Mouse (Mus musculus) myocyte (in vitro differentiated cells): ENCODE results near the gene Sectm1a. TPM values are rescaled to one million over a fixed set of nuclear protein-coding genes. Genes with fewer than 3 reads are reported as not detected.

Source experiments
- H3K27me3 ChIP-seq: one replicate; pipeline ENCODE4 v1.6.1; 2011; ENCODE audit not compliant: control insufficient read depth, insufficient read depth, insufficient read length
- H3K36me3 ChIP-seq: one replicate; pipeline ENCODE4 v1.6.1; 2011; ENCODE audit not compliant: control insufficient read depth, insufficient read depth
- H3K4me2 ChIP-seq: one replicate; pipeline ENCODE4 v1.6.1; 2011; ENCODE audit warnings: low read depth, control low read depth
- H3K4me3 ChIP-seq: one replicate; pipeline ENCODE4 v1.5.1; 2011; ENCODE audit warnings: mild to moderate bottlenecking, control low read depth, moderate library complexity
- H3K79me2 ChIP-seq: one replicate; pipeline ENCODE4 v1.6.1; 2011; ENCODE audit not compliant: control insufficient read depth, insufficient read depth
- H3ac ChIP-seq: one replicate; pipeline ENCODE4 v1.6.1; 2011; ENCODE audit not compliant: control insufficient read depth, insufficient read length
- CEBPB ChIP-seq: IDR thresholded peaks from 2 replicates; pipeline ENCODE4 v1.6.1; 2011; ENCODE audit warnings: mild to moderate bottlenecking, moderate library complexity; ENCODE audit not compliant: poor library complexity, insufficient read depth, severe bottlenecking
- E2F4 ChIP-seq: IDR thresholded peaks from one replicate; pipeline ENCODE4 v1.6.1; 2011; ENCODE audit warnings: mild to moderate bottlenecking, control low read depth, moderate library complexity; ENCODE audit not compliant: insufficient read depth
- MAX ChIP-seq: IDR thresholded peaks from one replicate; pipeline ENCODE4 v1.6.1; 2011; ENCODE audit warnings: low read depth, mild to moderate bottlenecking, control low read depth
- MYOD1 ChIP-seq, 3 experiments: IDR thresholded peaks; one replicate each; pipeline ENCODE4 v1.6.1; 2011; ENCODE audit warnings: control low read depth in 2 of 3, low read depth in 2 of 3, mild to moderate bottlenecking in 2 of 3, moderate library complexity in 1 of 3; ENCODE audit not compliant: insufficient read length in 2 of 3, control insufficient read depth in 1 of 3
- MYOG ChIP-seq, 3 experiments: IDR thresholded peaks; one replicate each; pipeline ENCODE4 v1.6.1; 2011; ENCODE audit warnings: control low read depth in 2 of 3, low read depth in 2 of 3, mild to moderate bottlenecking in 2 of 3; ENCODE audit not compliant: insufficient read length in 2 of 3, control insufficient read depth in 1 of 3, insufficient read depth in 1 of 3
- POLR2A ChIP-seq: IDR thresholded peaks from one replicate; pipeline ENCODE4 v1.6.1; 2011; ENCODE audit warnings: low read depth, mild to moderate bottlenecking, control low read depth, moderate library complexity; ENCODE audit not compliant: insufficient read length
- POLR2AphosphoS2 ChIP-seq: IDR thresholded peaks from one replicate; pipeline ENCODE4 v1.6.1; 2011; ENCODE audit warnings: low read depth, control low read depth; ENCODE audit not compliant: insufficient read length
- REST ChIP-seq: IDR thresholded peaks from one replicate; pipeline ENCODE4 v1.6.1; 2011; ENCODE audit warnings: mild to moderate bottlenecking, control low read depth, moderate library complexity; ENCODE audit not compliant: insufficient read depth, insufficient read length
- SRF ChIP-seq: IDR thresholded peaks from one replicate; pipeline ENCODE4 v1.6.1; 2011; ENCODE audit warnings: low read depth; ENCODE audit not compliant: control insufficient read depth, insufficient read length
- TCF12 ChIP-seq: IDR thresholded peaks from one replicate; pipeline ENCODE4 v1.6.1; 2011; ENCODE audit warnings: mild to moderate bottlenecking, control low read depth; ENCODE audit not compliant: poor library complexity, insufficient read depth, severe bottlenecking
- TCF3 ChIP-seq: IDR thresholded peaks from one replicate; pipeline ENCODE4 v1.6.1; 2011; ENCODE audit warnings: low read depth, control low read depth; ENCODE audit not compliant: insufficient read length
- USF1 ChIP-seq: IDR thresholded peaks from one replicate; pipeline ENCODE4 v1.6.1; 2011; ENCODE audit warnings: low read depth, mild to moderate bottlenecking, control low read depth, moderate library complexity
- polyA plus RNA-seq: library from polyadenylated mRNA; unstranded; fragments of >200 nt; fragmentation: generic; extraction: Trizol; gene quantifications from one replicate; pipeline ENCODE4 v1.2.1, GENCODE M21; 2012; ENCODE audit warnings: missing spikeins

Sectm1a gene
- polyA plus RNA-seq, 1 experiment: 0.12 TPM

- no peak overlapping the region for H3K4me2 ChIP-seq
- no peaks in the 10 kb centered on the region for H3K27me3 ChIP-seq
- no peak overlapping the region for H3K4me3 ChIP-seq
- H3K36me3 ChIP-seq: no peaks in the 10 kb centered on the region
- no peak overlapping the region for H3ac ChIP-seq
- TF ChIP-seq MYOD1 (IDR thresholded peaks at IDR 0.05; ENCODE audit: control insufficient read depth in 1 of 3, insufficient read length in 2 of 3, low read depth in 2 of 3): no peak
- no peak for TF ChIP-seq E2F4
- H3K79me2 ChIP-seq: no peaks in the 10 kb centered on the region
Observed at GRCm38 (mm10) chr11:121056536-121057236, 24.3 kb downstream of the Sectm1a start.

DNA sequence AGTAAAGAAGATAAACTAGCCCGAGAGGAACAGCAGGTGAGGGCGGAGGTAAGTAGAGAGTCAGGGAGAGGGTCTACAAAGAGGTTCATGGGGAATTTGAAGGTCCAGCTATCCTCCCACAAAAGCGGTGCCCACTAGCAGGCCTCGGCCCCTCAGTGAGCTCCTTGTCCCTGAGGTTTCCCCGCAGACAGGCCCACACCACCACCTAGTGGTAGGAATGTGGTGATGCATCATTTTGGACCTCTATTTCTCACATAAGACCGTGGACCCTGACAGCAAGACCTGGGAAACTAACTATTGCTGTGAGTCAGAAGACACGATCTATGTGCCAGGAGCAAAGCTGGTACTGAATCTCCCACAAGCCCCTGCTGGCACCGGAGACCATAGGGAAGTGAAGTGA, 27.5 kb downstream of the Sectm1a start:
- Histone ChIP-seq H3K79me2 (no peaks in the 10 kb centered on the region), H3K4me3 (no peak overlapping the region), H3ac (no peak overlapping the region), H3K4me2 (no peak overlapping the region), H3K36me3 (no peaks in the 10 kb centered on the region), H3K27me3 (no peaks in the 10 kb centered on the region)
- TF ChIP-seq SRF: no peak
- no peak for TF ChIP-seq POLR2A
- TF ChIP-seq POLR2AphosphoS2: no peak
- TF ChIP-seq E2F4: no peak
- no peak for TF ChIP-seq MYOG (IDR thresholded peaks at IDR 0.05; ENCODE audit: control insufficient read depth in 1 of 3, insufficient read depth in 1 of 3, insufficient read length in 2 of 3, low read depth in 2 of 3)
- TF ChIP-seq USF1: no peak
- TF ChIP-seq REST: no peak
- TF ChIP-seq TCF3: no peak
- no peak for TF ChIP-seq MYOD1 (IDR thresholded peaks at IDR 0.05; ENCODE audit: control insufficient read depth in 1 of 3, insufficient read length in 2 of 3, low read depth in 2 of 3)
- no peak for TF ChIP-seq MAX
- no peak for TF ChIP-seq TCF12
- no peak for TF ChIP-seq CEBPB

DNA sequence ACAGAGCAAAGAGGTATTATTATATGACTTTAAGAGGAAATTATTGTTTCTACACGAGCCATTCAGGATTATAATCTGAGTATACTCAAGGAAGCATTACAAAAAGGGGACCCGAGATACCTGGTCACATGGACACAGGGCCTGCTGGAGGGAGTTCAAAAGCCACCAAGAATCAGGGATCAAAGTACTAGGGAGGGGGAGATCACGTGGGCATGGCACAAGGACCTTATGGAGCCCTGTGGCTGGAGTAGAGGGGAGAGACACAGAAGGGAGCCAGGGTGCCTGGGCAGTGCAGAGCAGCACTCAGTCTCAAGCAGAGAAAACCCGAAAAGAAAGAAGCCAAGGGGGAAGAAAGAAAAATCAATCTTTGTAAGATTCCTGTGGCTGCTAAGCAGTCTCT, 28.6 kb downstream of the Sectm1a start:
- H3ac ChIP-seq: no peak overlapping the region
- no peaks in the 10 kb centered on the region for H3K79me2 ChIP-seq
- H3K36me3 ChIP-seq: no peaks in the 10 kb centered on the region
- no peak overlapping the region for H3K4me2 ChIP-seq
- no peak for TF ChIP-seq SRF
- TF ChIP-seq USF1: no peak
- no peak for TF ChIP-seq CEBPB
- TF ChIP-seq MYOG (IDR thresholded peaks at IDR 0.05; ENCODE audit: control insufficient read depth in 1 of 3, insufficient read depth in 1 of 3, insufficient read length in 2 of 3, low read depth in 2 of 3): no peak
- no peak for TF ChIP-seq POLR2A
- no peak for TF ChIP-seq E2F4
- TF ChIP-seq MYOD1 (IDR thresholded peaks at IDR 0.05; ENCODE audit: control insufficient read depth in 1 of 3, insufficient read length in 2 of 3, low read depth in 2 of 3): no peak
- TF ChIP-seq POLR2AphosphoS2: no peak
- TF ChIP-seq MAX: no peak
- TF ChIP-seq REST: no peak
- TF ChIP-seq TCF12: no peak
- TF ChIP-seq TCF3: no peak
- no peaks in the 10 kb centered on the region for H3K27me3 ChIP-seq
- no peak overlapping the region for H3K4me3 ChIP-seq

- Histone ChIP-seq H3ac (no peak overlapping the region), H3K27me3 (no peaks in the 10 kb centered on the region), H3K36me3 (no peaks in the 10 kb centered on the region), H3K4me3 (no peak overlapping the region), H3K79me2 (no peaks in the 10 kb centered on the region), H3K4me2 (no peak overlapping the region)
- no peak for TF ChIP-seq MAX
- TF ChIP-seq E2F4: no peak
- TF ChIP-seq CEBPB: no peak
- no peak for TF ChIP-seq TCF12
- TF ChIP-seq POLR2A: no peak
- TF ChIP-seq MYOG (IDR thresholded peaks at IDR 0.05; ENCODE audit: control insufficient read depth in 1 of 3, insufficient read depth in 1 of 3, insufficient read length in 2 of 3, low read depth in 2 of 3): no peak
- TF ChIP-seq SRF: no peak
- TF ChIP-seq USF1: no peak
- no peak for TF ChIP-seq TCF3
- TF ChIP-seq POLR2AphosphoS2: no peak
- no peak for TF ChIP-seq MYOD1 (IDR thresholded peaks at IDR 0.05; ENCODE audit: control insufficient read depth in 1 of 3, insufficient read length in 2 of 3, low read depth in 2 of 3)
- no peak for TF ChIP-seq REST
Observed at GRCm38 (mm10) chr11:121051793-121052192, 29.2 kb downstream of the Sectm1a start.

DNA sequence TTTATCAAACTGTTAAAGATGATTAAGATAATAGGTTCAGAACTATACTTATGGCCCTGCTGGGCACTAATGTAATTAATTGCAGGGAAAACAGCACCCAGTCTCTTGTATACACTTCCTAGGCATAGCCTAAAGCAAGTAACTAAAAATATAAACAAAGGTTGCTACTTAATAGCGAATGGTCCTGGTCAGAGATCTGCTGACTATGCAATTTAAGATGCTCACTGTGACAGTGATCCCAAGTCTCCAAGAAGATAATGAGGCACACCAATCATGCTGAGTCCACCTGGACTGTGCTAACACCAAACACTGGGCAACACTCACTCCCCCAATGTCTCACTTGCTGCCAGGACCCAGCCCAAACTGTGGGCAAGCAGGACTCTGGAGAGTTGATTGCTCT, 31.2 kb downstream of the Sectm1a start:
- Histone ChIP-seq H3K79me2 (no peaks in the 10 kb centered on the region), H3ac (no peak overlapping the region), H3K4me3 (no peak overlapping the region), H3K27me3 (no peaks in the 10 kb centered on the region), H3K36me3 (no peaks in the 10 kb centered on the region), H3K4me2 (no peak overlapping the region)
- TF ChIP-seq E2F4 (no peak), MYOD1 (IDR thresholded peaks at IDR 0.05; ENCODE audit: control insufficient read depth in 1 of 3, insufficient read length in 2 of 3, low read depth in 2 of 3) (no peak), POLR2A (no peak), MAX (no peak), REST (no peak), MYOG (IDR thresholded peaks at IDR 0.05; ENCODE audit: control insufficient read depth in 1 of 3, insufficient read depth in 1 of 3, insufficient read length in 2 of 3, low read depth in 2 of 3) (no peak)
